Mouse (Mus musculus) heart, adult 2 months (tissue): ENCODE measurements around the gene Adcy2.

Experiments used
- CTCF ChIP-seq: fragments of 200-600 bp; IDR thresholded peaks from 2 replicates; pipeline ENCODE4 v1.8.1; 2022; ENCODE audit warnings: antibody characterized with exemption, mild to moderate bottlenecking, moderate library complexity
- EP300 ChIP-seq: fragments of 200-500 bp; IDR thresholded peaks from 2 replicates; pipeline ENCODE4 v1.6.1; 2011; ENCODE audit warnings: low read depth, low read length, control low read depth; ENCODE audit not compliant: insufficient read depth
- POLR2A ChIP-seq: fragments of 200-500 bp; IDR thresholded peaks from 2 replicates; pipeline ENCODE4 v1.6.1; 2011; ENCODE audit warnings: mild to moderate bottlenecking, low read depth, low read length, control low read depth; ENCODE audit not compliant: insufficient read depth

- no peak for TF ChIP-seq EP300
- TF ChIP-seq CTCF, result no peak
- no peak for TF ChIP-seq POLR2A
Measured at GRCm38 (mm10) chr13:68839517-68839916, 159.8 kb downstream of the Adcy2 start.
